Mouse (Mus musculus): ENCODE measurements around the gene Tjp2. TPM values are rescaled to one million over a fixed set of nuclear protein-coding genes. Genes with fewer than 3 reads are reported as not detected.

The Tjp2 gene
- polyA plus RNA-seq, 1 experiment, result 0.12 TPM

DNA sequence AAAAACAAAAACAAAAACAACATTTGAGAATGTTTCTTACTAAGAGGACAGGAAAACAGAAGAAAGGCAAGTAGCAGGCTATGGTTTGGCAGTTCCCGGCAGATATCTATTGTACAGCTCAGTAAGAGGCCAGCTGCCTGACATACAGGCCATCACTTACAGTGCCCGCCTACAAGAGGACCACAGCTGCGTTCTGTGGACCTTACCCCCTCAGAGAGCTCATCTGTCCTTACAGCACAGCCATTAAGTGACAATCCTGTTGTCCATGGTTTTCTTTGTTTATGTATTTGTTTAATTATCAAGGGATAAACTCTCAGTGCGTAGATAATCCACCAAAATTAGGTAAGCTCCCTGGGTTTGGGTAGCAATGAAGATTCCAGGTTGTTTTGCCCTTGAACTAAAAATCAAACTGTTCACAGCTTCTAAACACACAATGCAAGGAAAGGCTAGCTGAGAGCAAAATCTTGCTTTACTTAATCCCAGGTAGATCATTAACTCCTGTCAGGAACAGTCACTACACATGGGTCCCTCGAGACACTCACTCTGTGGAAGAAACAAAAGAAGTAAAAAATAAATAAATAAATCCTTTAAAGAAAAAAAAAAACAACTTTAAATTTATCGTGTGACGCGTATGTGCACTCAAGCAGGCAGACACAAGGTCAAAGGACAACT, 69.3 kb downstream of the Tjp2 start:
- H3K27me3 ChIP-seq (ENCODE audit: control insufficient read depth), result no peaks in the 10 kb centered on the region
- no peak overlapping the region for H3K4me3 ChIP-seq (replicated peaks)
- H3K36me3 ChIP-seq (ENCODE audit: control insufficient read depth), result no peaks in the 10 kb centered on the region
- H3K4me1 ChIP-seq (ENCODE audit: control insufficient read depth), result no peaks in the 10 kb centered on the region
- no peaks in the 10 kb centered on the region for H3K9me3 ChIP-seq (ENCODE audit: control insufficient read depth, low read length)
- TF ChIP-seq GATA1 (IDR thresholded peaks at IDR 0.05; ENCODE audit: low read length) (no peak), TAL1 (IDR thresholded peaks at IDR 0.05; ENCODE audit: low read length) (no peak)

DNA sequence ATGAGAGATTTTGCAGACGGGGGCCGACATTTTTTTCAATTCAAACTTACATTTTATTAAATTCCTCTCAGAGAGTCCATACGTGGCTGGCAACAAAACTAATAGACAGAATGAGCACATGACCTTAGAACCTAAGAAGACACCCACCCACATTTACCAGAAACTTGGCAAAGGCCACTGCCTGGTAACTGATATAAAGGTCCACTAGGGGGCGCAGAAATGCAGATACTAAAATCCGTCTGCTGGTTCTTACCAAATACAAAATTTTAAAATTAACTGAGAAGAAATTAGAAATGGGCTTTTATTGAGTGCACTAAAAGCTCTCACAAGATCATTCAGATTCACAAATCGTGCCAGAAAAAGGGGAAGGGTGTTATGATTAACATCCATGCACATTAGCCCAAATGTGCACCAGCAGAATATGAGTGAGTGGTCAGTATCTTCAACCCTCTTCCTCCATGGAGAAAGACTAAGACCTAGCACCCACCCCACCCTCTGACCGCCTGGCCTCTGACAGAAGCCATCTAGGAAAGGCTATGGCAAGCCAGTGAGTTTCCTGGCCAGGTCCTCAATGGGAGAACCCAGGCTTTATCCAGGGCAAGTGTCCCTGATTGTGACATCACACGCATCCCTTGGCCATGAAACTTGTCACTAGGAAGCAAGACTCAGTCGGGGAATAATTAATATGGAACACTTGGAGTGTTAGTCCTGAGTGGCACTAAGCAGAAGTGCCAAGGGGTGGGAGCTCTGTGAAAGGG, 71.4 kb downstream of the Tjp2 start:
- no peaks in the 10 kb centered on the region for H3K36me3 ChIP-seq (ENCODE audit: control insufficient read depth)
- TF ChIP-seq GATA1 (IDR thresholded peaks at IDR 0.05; ENCODE audit: low read length) (no peak), TAL1 (IDR thresholded peaks at IDR 0.05; ENCODE audit: low read length) (no peak)
- H3K4me1 ChIP-seq (ENCODE audit: control insufficient read depth), result no peaks in the 10 kb centered on the region
- H3K27me3 ChIP-seq (ENCODE audit: control insufficient read depth), result no peaks in the 10 kb centered on the region
- no peak overlapping the region for H3K4me3 ChIP-seq (replicated peaks)
- H3K9me3 ChIP-seq (ENCODE audit: control insufficient read depth, low read length), result no peaks in the 10 kb centered on the region

DNA sequence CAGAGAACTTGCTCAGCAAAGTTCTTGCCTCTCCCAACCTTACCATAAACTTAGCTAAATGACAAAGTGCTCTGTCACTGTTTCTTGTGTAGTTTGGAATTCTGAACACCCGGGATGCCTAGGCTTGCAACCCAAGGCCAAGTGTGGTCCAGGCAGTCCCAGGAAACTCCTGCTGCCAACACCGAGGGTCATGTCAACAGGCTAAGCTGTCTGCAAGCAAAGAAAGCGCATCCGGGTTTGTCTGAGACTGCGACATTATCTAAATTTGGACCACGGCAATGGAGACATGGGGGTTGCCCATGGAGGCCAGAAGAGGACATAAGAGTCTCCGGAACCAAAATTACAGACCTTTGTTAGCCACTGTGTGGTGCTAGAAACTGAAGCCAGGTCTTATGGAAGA, 80.8 kb downstream of the Tjp2 start:
- H3K4me3 ChIP-seq (replicated peaks), result no peak overlapping the region
- no peak for TF ChIP-seq TAL1 (IDR thresholded peaks at IDR 0.05; ENCODE audit: low read length)
- no peak for TF ChIP-seq GATA1 (IDR thresholded peaks at IDR 0.05; ENCODE audit: low read length)

DNA sequence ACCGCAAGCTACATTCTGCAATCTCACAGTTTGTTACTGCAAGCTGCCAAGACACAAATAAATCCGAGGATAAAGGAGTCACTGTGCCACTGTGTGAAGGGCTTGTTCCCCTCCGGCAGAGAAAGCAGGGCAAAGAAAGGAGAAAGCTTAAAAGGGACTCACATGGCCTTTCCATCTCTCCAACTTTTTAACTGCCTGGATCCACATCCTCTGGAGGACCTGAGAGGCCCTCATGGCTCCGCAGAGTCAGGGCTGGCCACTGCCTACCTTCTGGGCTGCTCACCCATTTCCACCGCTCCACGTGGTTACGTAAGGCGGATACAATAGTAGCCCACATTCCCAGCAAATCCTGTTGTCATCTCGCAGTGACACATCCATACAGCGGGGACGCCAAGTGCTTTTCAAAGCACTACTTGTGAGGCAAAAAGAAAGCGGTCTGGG, 82.2 kb downstream of the Tjp2 start:
- TF ChIP-seq TAL1 (IDR thresholded peaks at IDR 0.05; ENCODE audit: low read length), result no peak
- no peak for TF ChIP-seq GATA1 (IDR thresholded peaks at IDR 0.05; ENCODE audit: low read length)

More for the DNA sequence above, 80.8 kb downstream of the Tjp2 start:
- H3K9me3 ChIP-seq (ENCODE audit: control insufficient read depth, low read length), result peaks cover 4% of the 10 kb centered on the region; the same call in 1 of the 2 replicates
- no peaks in the 10 kb centered on the region for H3K27me3 ChIP-seq (ENCODE audit: control insufficient read depth)
- no peaks in the 10 kb centered on the region for H3K4me1 ChIP-seq (ENCODE audit: control insufficient read depth)
- no peaks in the 10 kb centered on the region; the same call in 1 of the 2 replicates for H3K36me3 ChIP-seq (ENCODE audit: control insufficient read depth)

DNA sequence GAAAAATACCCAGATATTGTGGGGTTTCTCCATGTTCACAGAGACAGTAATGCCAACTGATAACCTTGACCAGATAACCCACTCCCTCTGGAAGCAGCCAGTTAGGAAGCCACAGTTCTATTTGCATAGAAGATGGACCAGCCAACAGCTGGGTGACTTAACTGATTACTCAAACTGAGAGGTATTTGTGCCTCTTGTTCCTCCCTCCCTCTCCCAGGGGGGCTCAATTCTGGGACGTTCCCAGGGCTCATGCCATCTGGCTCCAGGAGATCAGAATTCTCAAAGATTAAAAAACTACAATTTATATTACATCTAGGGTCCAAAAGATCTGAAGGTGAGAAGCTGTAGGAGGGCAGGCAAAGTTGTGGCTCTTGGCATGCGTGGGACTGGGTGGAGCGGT, 84.5 kb downstream of the Tjp2 start:
- H3K4me1 ChIP-seq (ENCODE audit: control insufficient read depth), result no peaks in the 10 kb centered on the region
- TF ChIP-seq TAL1 (IDR thresholded peaks at IDR 0.05; ENCODE audit: low read length), result no peak
- TF ChIP-seq GATA1 (IDR thresholded peaks at IDR 0.05; ENCODE audit: low read length), result no peak

More for the DNA sequence above, 82.2 kb downstream of the Tjp2 start:
- Histone ChIP-seq H3K27me3 (ENCODE audit: control insufficient read depth) (no peaks in the 10 kb centered on the region), H3K4me3 (replicated peaks) (no peak overlapping the region), H3K9me3 (ENCODE audit: control insufficient read depth, low read length) (peaks cover 1% of the 10 kb centered on the region; the same call in 1 of the 2 replicates), H3K4me1 (ENCODE audit: control insufficient read depth) (no peaks in the 10 kb centered on the region), H3K36me3 (ENCODE audit: control insufficient read depth) (no peaks in the 10 kb centered on the region; the same call in 1 of the 2 replicates)

DNA sequence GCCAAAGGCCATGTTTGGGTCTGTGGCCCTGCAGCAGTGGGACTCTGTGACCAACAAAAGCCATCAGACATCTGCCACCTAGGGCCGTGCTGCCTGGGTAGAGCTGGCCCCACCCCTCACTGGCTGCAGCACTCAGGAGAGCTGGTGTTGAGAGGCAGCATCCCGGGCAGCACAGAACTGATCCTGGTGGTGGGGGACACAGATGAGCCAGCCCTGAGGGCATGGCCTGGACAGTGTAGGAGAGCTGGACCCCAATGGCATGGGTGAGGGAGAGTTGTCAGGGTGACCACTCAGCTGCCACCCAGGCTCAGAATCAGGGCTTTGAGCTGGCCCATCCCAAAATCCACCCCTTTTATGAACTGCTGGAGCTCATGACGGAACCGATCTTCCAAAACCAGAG, 87.4 kb downstream of the Tjp2 start:
- Histone ChIP-seq H3K9me3 (ENCODE audit: control insufficient read depth, low read length) (no peaks in the 10 kb centered on the region), H3K36me3 (ENCODE audit: control insufficient read depth) (no peaks in the 10 kb centered on the region; the same call in 1 of the 2 replicates), H3K4me1 (ENCODE audit: control insufficient read depth) (no peaks in the 10 kb centered on the region), H3K27me3 (ENCODE audit: control insufficient read depth) (peaks cover 9% of the 10 kb centered on the region), H3K4me3 (replicated peaks) (no peak overlapping the region)
- TF ChIP-seq TAL1 (IDR thresholded peaks at IDR 0.05; ENCODE audit: low read length) (no peak), GATA1 (IDR thresholded peaks at IDR 0.05; ENCODE audit: low read length) (no peak)

More for the DNA sequence above, 84.5 kb downstream of the Tjp2 start:
- no peak overlapping the region for H3K4me3 ChIP-seq (replicated peaks)
- H3K9me3 ChIP-seq (ENCODE audit: control insufficient read depth, low read length), result no peaks in the 10 kb centered on the region
- peaks cover 1% of the 10 kb centered on the region; the same call in 1 of the 2 replicates for H3K27me3 ChIP-seq (ENCODE audit: control insufficient read depth)
- H3K36me3 ChIP-seq (ENCODE audit: control insufficient read depth), result no peaks in the 10 kb centered on the region; the same call in 1 of the 2 replicates

DNA sequence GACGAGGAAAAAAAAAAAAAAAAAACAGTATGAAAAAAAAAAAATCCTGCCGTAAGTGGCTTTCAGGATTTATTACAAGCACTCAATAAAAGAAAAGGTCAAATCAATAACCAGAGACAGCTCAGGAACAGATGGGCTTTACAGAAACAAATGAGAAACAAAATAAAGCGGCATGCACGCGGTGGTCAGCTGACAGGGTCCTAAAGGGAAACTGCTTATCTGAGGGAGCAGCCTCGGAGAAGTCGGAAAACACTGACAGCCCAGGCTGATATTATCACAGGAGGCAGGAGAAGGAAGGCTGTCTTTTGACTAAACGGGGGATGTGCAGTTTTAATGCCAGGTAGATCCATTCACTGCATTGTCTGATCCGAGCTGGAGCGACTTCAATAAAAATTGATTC, 89.8 kb downstream of the Tjp2 start:
- H3K9me3 ChIP-seq (ENCODE audit: control insufficient read depth, low read length), result no peaks in the 10 kb centered on the region
- no peak overlapping the region for H3K4me3 ChIP-seq (replicated peaks)
- TF ChIP-seq GATA1 (IDR thresholded peaks at IDR 0.05; ENCODE audit: low read length) (no peak), TAL1 (IDR thresholded peaks at IDR 0.05; ENCODE audit: low read length) (no peak)
- H3K27me3 ChIP-seq (ENCODE audit: control insufficient read depth), result peaks cover 9% of the 10 kb centered on the region
- H3K4me1 ChIP-seq (ENCODE audit: control insufficient read depth), result no peaks in the 10 kb centered on the region
- peaks cover 5% of the 10 kb centered on the region; the same call in 1 of the 2 replicates for H3K36me3 ChIP-seq (ENCODE audit: control insufficient read depth)

DNA sequence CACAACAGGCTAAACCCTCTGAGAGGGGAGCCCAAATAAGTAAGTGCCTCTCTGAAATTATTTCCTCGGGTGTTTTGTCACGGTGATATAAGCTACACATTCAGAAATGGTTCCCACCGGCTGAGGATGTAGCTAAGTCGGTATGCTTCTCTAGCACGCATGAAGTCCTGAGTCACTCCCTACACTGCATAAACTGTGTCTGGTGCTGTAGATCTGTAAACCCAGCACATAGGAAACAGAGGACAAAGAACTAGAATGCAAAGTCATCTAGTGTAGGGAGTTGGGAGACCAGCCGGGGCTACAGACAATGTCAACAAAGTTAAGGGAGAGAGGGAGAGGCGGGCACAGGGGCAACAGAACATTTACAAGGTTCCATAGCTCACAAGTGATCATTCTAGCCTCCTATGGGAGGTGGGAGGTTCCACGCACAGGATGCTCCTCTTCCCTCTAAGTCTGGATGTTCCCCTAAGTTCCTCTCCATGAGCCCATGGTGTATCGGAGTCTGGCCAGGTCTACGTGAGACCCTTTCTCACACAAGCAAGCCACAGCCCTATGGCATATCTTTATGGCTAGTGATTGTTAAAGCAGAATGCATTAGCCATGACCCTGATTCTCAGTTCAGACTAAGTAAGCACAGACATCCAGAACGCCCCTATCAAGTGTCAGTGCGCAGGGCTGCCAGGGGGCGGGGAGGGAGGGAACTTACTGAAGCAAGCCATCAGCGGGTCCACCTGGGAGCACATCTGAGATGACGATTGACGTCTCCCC, 90.5 kb downstream of the Tjp2 start:
- TF ChIP-seq TAL1 (IDR thresholded peaks at IDR 0.05; ENCODE audit: low read length) (no peak), GATA1 (IDR thresholded peaks at IDR 0.05; ENCODE audit: low read length) (no peak)
- Histone ChIP-seq H3K4me1 (ENCODE audit: control insufficient read depth) (no peaks in the 10 kb centered on the region), H3K27me3 (ENCODE audit: control insufficient read depth) (peaks cover 9% of the 10 kb centered on the region), H3K4me3 (replicated peaks) (no peak overlapping the region), H3K9me3 (ENCODE audit: control insufficient read depth, low read length) (no peaks in the 10 kb centered on the region), H3K36me3 (ENCODE audit: control insufficient read depth) (peaks cover 5% of the 10 kb centered on the region; the same call in 1 of the 2 replicates)
